ENCODE assay signal across 7 mouse cellular contexts in genomic region chr5:3342771-3343565, GRCm38 (mm10). TPM values are rescaled to one million over a fixed set of nuclear protein-coding genes. Genes with fewer than 3 reads are reported as not detected.
A peak's percentile ranks its signal among the peaks of the same experiment; 100 is the strongest.
DNase-seq lines count a peak whose midpoint lies in the region; ATAC-seq and TF ChIP-seq lines count a peak whose summit lies in the region.

No protein-coding gene starts in this region.

- H3K9ac ChIP-seq in ES-Bruce4 (ENCODE audit: low read depth, poor library complexity, severe bottlenecking): peak overlapping the region; percentile 98
- peak overlapping the region; percentile 80 for H3K9ac ChIP-seq in embryonic facial prominence, embryonic 13.5 days
- peak overlapping the region; percentile 85 for H3K9ac ChIP-seq in heart, embryonic 14.5 days (ENCODE audit: low read length)

- H3K36me3 ChIP-seq in ES-Bruce4 (ENCODE audit: control insufficient read depth, insufficient read depth, low read length, poor library complexity, severe bottlenecking): no peaks in the 10 kb centered on the region
- H3K36me3 ChIP-seq in embryonic facial prominence, embryonic 13.5 days: no peaks in the 10 kb centered on the region
- H3K36me3 ChIP-seq in heart, embryonic 14.5 days (ENCODE audit: control insufficient read depth, insufficient read depth, low read length): 0 out of 2 replicates have a peak, but pooled peaks cover 7% of the 10 kb centered on the region
- H3K36me3 ChIP-seq in small intestine, adult 2 months (ENCODE audit: control insufficient read depth, insufficient read depth, low read length): no peaks in the 10 kb centered on the region; the same call in 1 of the 2 replicates

- peak; percentile 29 for ATAC-seq in activated CD4-positive, CD25-positive, alpha-beta regulatory T cell, adult 4 months
- ATAC-seq in embryonic facial prominence, embryonic 13.5 days (ENCODE audit: insufficient number of reproducible peaks, insufficient read depth, low FRiP score, low TSS enrichment, low read depth): peak; percentile 56
- peak; percentile 49 for ATAC-seq in heart, embryonic 14.5 days (ENCODE audit: insufficient number of reproducible peaks, insufficient read depth, low FRiP score, low read depth)

- no peak for TF ChIP-seq POLR2A in ES-Bruce4 (IDR thresholded peaks at IDR 0.05; ENCODE audit: insufficient read depth, low read length)
- TF ChIP-seq POLR2A in small intestine, adult 2 months (IDR thresholded peaks at IDR 0.05; ENCODE audit: low read depth, low read length): no peak

- TF ChIP-seq CTCF in ES-Bruce4 (IDR thresholded peaks at IDR 0.05; ENCODE audit: low read depth, low read length): peak; percentile 7
- TF ChIP-seq CTCF in small intestine, adult 2 months (IDR thresholded peaks at IDR 0.05; ENCODE audit: extremely low read depth, insufficient read length, insufficient replicate concordance, low read depth, low read length): no peak

- H3K4me3 ChIP-seq in ES-Bruce4 (ENCODE audit: low read depth, low read length): peak overlapping the region; percentile 95
- peak overlapping the region; percentile 65 for H3K4me3 ChIP-seq in embryonic facial prominence, embryonic 13.5 days
- H3K4me3 ChIP-seq in heart, embryonic 14.5 days (ENCODE audit: control insufficient read depth in 1 of 2, insufficient read depth in 1 of 2, low read depth in 1 of 2, low read length in 2 of 2): peak overlapping the region; percentile 84 to 87
- H3K4me3 ChIP-seq in small intestine, adult 2 months (ENCODE audit: low read depth, low read length): peak overlapping the region; percentile 71

- H3K27me3 ChIP-seq in ES-Bruce4 (ENCODE audit: control insufficient read depth, insufficient read depth, low read length, poor library complexity, severe bottlenecking): no peaks in the 10 kb centered on the region
- H3K27me3 ChIP-seq in embryonic facial prominence, embryonic 13.5 days: no peaks in the 10 kb centered on the region
- no peaks in the 10 kb centered on the region for H3K27me3 ChIP-seq in heart, embryonic 14.5 days (ENCODE audit: control insufficient read depth, insufficient read depth, low read length)
- no peaks in the 10 kb centered on the region for H3K27me3 ChIP-seq in small intestine, adult 2 months (ENCODE audit: control insufficient read depth, insufficient read depth, low read length)

- peak overlapping the region; percentile 44 for H3K27ac ChIP-seq in ES-Bruce4 (ENCODE audit: insufficient read depth, low read length)
- peak overlapping the region; percentile 85 for H3K27ac ChIP-seq in embryonic facial prominence, embryonic 13.5 days
- peak overlapping the region; percentile 85 to 92 for H3K27ac ChIP-seq in heart, embryonic 14.5 days (replicated peaks in 1 of 2; ENCODE audit: control insufficient read depth in 1 of 2, insufficient read depth in 1 of 2, low read depth in 2 of 2, low read length in 2 of 2)
- peak overlapping the region; percentile 81 for H3K27ac ChIP-seq in small intestine, adult 2 months (ENCODE audit: insufficient read depth, low read depth, low read length)

- H3K4me1 ChIP-seq in ES-Bruce4 (ENCODE audit: control insufficient read depth, insufficient read depth, low read length): no peaks in the 10 kb centered on the region
- H3K4me1 ChIP-seq in embryonic facial prominence, embryonic 13.5 days: peaks cover 3% of the 10 kb centered on the region; the same call in 1 of the 2 replicates
- no peaks in the 10 kb centered on the region for H3K4me1 ChIP-seq in heart, embryonic 14.5 days (ENCODE audit: control insufficient read depth in 2 of 2, insufficient read depth in 2 of 2, low read length in 2 of 2)
- peaks cover 2% of the 10 kb centered on the region for H3K4me1 ChIP-seq in small intestine, adult 2 months (ENCODE audit: control insufficient read depth, insufficient read depth, insufficient read length, low read length)

- TF ChIP-seq EP300 in ES-Bruce4 (IDR thresholded peaks at IDR 0.05; ENCODE audit: insufficient read depth, low read depth, low read length): no peak

- WGBS in embryonic facial prominence, embryonic 13.5 days: under 1% methylated on average over 46 of the region's 46 CpGs
- WGBS in heart, embryonic 14.5 days: under 1% methylated on average over 46 of the region's 46 CpGs
- WGBS in small intestine, adult 2 months: under 1% methylated on average over 46 of the region's 46 CpGs

- no peaks in the 10 kb centered on the region for H3K9me3 ChIP-seq in ES-Bruce4 (replicated peaks; ENCODE audit: control insufficient read depth, insufficient read depth, low read length, poor library complexity, severe bottlenecking)
- no peaks in the 10 kb centered on the region for H3K9me3 ChIP-seq in embryonic facial prominence, embryonic 13.5 days
- no peaks in the 10 kb centered on the region for H3K9me3 ChIP-seq in heart, embryonic 14.5 days (ENCODE audit: control insufficient read depth, low read length)

- peak; percentile 53 to 68 for DNase-seq in kidney, postnatal 25 days
- peak; percentile 42 for DNase-seq in lung, postnatal 25 days (ENCODE audit: low spot score)

- H3K4me2 ChIP-seq in embryonic facial prominence, embryonic 13.5 days: peak overlapping the region; percentile 98
- H3K4me2 ChIP-seq in heart, embryonic 14.5 days (ENCODE audit: low read length): peak overlapping the region; percentile 93

RNA-seq across cellular contexts. Expression of gene Cdk6, which starts 1.7 kb away (rescaled TPM):
- 26.7 and 29.0 TPM in 2 replicates for polyA plus RNA-seq in ES-Bruce4 (2011; ENCODE audit: insufficient read depth, insufficient read length, low read depth, missing spikeins)
- polyA plus RNA-seq in activated CD4-positive, CD25-positive, alpha-beta regulatory T cell, adult 4 months (2017; shearing (Covaris generic)): 10 to 100 TPM; 29.6 to 32.3 TPM
- polyA plus RNA-seq in embryonic facial prominence, embryonic 13.5 days (2015; fragmentation: Nextera tagmentation; extraction: Ambion mirVana): 32.4 and 34.5 TPM in 2 replicates
- polyA plus RNA-seq in heart, embryonic 14.5 days (2014; fragmentation: Nextera tagmentation; extraction: Ambion mirVana): 32.1 and 34.3 TPM in 2 replicates
- 3.6 and 7.7 TPM in 2 replicates for polyA plus RNA-seq in small intestine, adult 2 months (2012; rRNA removed)

Comparison
In these comparisons a context has a peak if more than half of its experiments do, and no peak if none do; other contexts are left out.
1. Peak in every context shown above with its lines: DNase-seq, ATAC-seq, H3K4me3 ChIP-seq and H3K27ac ChIP-seq.